Mouse (Mus musculus) neural tube, embryonic 14.5 days (tissue): ENCODE data around the gene Rnf11. TPM values are rescaled to one million over a fixed set of nuclear protein-coding genes. Genes with fewer than 3 reads are reported as not detected.

Experiments
- ATAC-seq: fragments of 200-750 bp; cut with Nextera tagmentation; 2 replicates; pipeline ENCODE4 v1.8.0; 2017; ENCODE audit warnings: low read depth, mild to moderate bottlenecking, moderate TSS enrichment, moderate library complexity
- H3K27ac ChIP-seq: fragments of 300-500 bp; sonication (generic); 2 replicates; pipeline ENCODE4 v1.5.1; 2014; ENCODE audit warnings: low read depth, mild to moderate bottlenecking, control low read depth, low read length, moderate library complexity, mixed read lengths
- H3K27me3 ChIP-seq: fragments of 300-500 bp; sonication (generic); 2 replicates; pipeline ENCODE4 v1.6.1; 2014; ENCODE audit warnings: low read length; ENCODE audit not compliant: control insufficient read depth, insufficient read depth
- H3K36me3 ChIP-seq: fragments of 300-500 bp; sonication (generic); 2 replicates; pipeline ENCODE4 v1.6.1; 2014; ENCODE audit warnings: low read length, mixed read lengths; ENCODE audit not compliant: control insufficient read depth, insufficient read depth
- H3K4me1 ChIP-seq: fragments of 300-500 bp; sonication (generic); 2 replicates; pipeline ENCODE4 v1.6.1; 2014; ENCODE audit warnings: low read length; ENCODE audit not compliant: control insufficient read depth, insufficient read depth
- H3K4me2 ChIP-seq: fragments of 300-500 bp; sonication (generic); 2 replicates; pipeline ENCODE4 v1.6.1; 2014; ENCODE audit warnings: mild to moderate bottlenecking, low read depth, low read length, control low read depth
- H3K4me3 ChIP-seq: fragments of 300-500 bp; sonication (generic); 2 replicates; pipeline ENCODE4 v1.5.1; 2014; ENCODE audit warnings: low read depth, low read length, control low read depth, mixed read lengths
- H3K9ac ChIP-seq: fragments of 300-500 bp; sonication (generic); replicated peaks from 2 replicates; pipeline ENCODE4 v1.6.1; 2014; ENCODE audit warnings: low read depth, mild to moderate bottlenecking, control low read depth, low read length, mixed read lengths
- H3K9me3 ChIP-seq: fragments of 300-500 bp; sonication (generic); 2 replicates; pipeline ENCODE4 v1.6.1; 2016; ENCODE audit warnings: low read length; ENCODE audit not compliant: control insufficient read depth
- WGBS: fragments of 180-500 bp; shearing (Covaris S2); extraction: QIAGEN DNeasy Blood & Tissue Kit; methylation state at CpG from one replicate; pipeline ENCODE4 v1.1.7; 2014; 5-methylcytosine and 5-hydroxymethylcytosine counted together
- polyA plus RNA-seq: library from polyadenylated mRNA; unstranded; fragments of >200 nt; fragmentation: Nextera tagmentation; extraction: Ambion mirVana; gene quantifications from 2 replicates; pipeline ENCODE4 v1.2.1, GENCODE M21; 2014

Gene Rnf11
- polyA plus RNA-seq, 1 experiment from 2014 or later: 95.5 TPM

DNA sequence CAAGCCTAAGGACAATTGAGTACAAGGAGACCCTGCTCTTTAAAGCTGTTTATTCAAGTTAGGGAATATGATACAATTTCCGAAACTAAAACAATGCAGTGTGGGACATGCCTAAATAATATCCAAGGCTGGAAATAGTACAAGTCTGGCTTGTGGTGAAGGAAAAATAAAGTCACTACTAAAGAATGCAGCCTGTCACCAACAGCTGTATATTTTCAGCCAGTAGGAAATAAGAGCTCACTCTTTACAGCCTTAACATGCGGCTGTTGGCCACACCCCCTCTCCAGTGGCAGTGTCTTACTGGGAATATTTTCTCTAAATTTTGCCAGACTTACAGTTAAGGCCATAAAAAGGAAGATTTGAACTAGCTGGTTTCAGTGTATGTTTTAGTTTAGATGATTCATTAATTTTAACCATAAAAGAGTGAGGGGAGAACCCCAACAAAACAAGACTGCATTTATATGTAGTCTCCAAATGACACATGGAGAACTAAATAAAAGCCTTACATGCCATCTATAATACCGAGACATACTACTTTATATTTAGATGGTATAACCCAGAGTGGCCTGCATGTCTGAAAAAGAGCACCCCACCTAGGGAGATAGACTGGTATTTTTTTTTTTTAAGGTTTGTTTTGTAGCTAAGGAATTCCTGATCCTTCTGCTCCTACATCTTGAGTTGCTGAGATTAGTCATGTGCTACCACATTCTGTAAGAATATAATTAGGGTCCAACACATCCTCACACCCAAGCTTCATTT, 23.9 kb downstream of the Rnf11 start:
- 65% methylated on average over 3 of the region's 3 CpGs for WGBS
- Histone ChIP-seq H3K4me3 (no peak overlapping the region), H3K9ac (no peak overlapping the region), H3K27me3 (no peaks in the 10 kb centered on the region), H3K36me3 (no peaks in the 10 kb centered on the region), H3K9me3 (no peaks in the 10 kb centered on the region), H3K4me1 (no peaks in the 10 kb centered on the region), H3K27ac (no peak overlapping the region), H3K4me2 (no peak overlapping the region)
- ATAC-seq: no peak

DNA sequence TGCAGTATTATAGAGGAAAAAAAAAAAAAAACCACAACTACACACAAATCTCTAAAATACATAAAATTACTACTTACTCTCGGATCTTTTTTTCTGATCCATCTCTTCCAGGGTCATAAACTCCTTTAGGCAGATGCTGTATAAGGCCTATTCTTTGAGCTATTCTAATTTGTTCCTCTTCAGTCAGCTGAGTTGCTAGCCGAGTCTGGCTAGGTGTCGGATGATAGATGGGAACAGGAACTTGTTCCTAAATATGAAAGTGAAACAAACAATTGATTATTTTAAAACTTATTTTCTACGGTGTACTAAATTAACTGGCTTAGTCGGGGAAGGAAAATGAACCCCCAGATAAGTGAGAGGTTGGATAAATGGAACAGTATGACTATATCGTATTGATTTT, 27.7 kb downstream of the Rnf11 start:
- H3K4me3 ChIP-seq: no peak overlapping the region
- ATAC-seq: no peak
- no peak overlapping the region for H3K27ac ChIP-seq
- H3K9me3 ChIP-seq: no peaks in the 10 kb centered on the region
- WGBS: 88% methylated on average over 6 of the region's 6 CpGs
- no peaks in the 10 kb centered on the region; the same call in 1 of the 2 replicates for H3K36me3 ChIP-seq
- H3K4me2 ChIP-seq: no peak overlapping the region
- no peaks in the 10 kb centered on the region for H3K27me3 ChIP-seq
- no peak overlapping the region for H3K9ac ChIP-seq
- no peaks in the 10 kb centered on the region for H3K4me1 ChIP-seq

GRCm38 (mm10) chr4:109448531-109448930, 36.0 kb downstream of the Rnf11 start:
- Histone ChIP-seq H3K4me3 (no peak overlapping the region), H3K4me1 (no peaks in the 10 kb centered on the region), H3K9me3 (no peaks in the 10 kb centered on the region), H3K4me2 (no peak overlapping the region), H3K27ac (no peak overlapping the region), H3K9ac (no peak overlapping the region), H3K36me3 (no peaks in the 10 kb centered on the region; the same call in 1 of the 2 replicates), H3K27me3 (no peaks in the 10 kb centered on the region)
- WGBS: 98% methylated on average over 2 of the region's 2 CpGs
- ATAC-seq: no peak

DNA sequence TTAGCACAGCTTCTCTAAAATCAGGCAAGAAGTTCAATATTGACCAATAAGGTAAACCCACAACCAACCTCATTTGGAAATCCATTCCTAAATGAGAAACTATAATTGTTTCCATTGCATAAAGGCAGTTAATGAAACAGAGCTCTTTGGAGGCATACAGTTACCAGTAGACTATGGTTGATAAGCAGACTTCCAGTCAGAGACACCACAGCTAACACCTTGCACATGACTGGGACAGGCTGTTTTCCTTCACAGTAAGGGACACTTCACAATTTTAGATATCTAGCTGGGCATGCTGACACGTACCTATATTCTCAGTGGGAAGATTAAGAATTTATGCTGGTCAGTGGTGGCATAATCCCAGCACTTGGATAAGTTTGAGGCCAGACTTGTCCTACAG, 38.6 kb downstream of the Rnf11 start:
- Histone ChIP-seq H3K27me3 (no peaks in the 10 kb centered on the region), H3K9me3 (no peaks in the 10 kb centered on the region), H3K36me3 (no peaks in the 10 kb centered on the region; the same call in 1 of the 2 replicates), H3K4me2 (no peak overlapping the region), H3K9ac (no peak overlapping the region), H3K27ac (no peak overlapping the region), H3K4me3 (no peak overlapping the region), H3K4me1 (no peaks in the 10 kb centered on the region)
- 74% methylated on average over 1 of the region's 1 CpGs for WGBS
- no peak for ATAC-seq

GRCm38 (mm10) chr4:109445397-109445796, 39.1 kb downstream of the Rnf11 start:
- Histone ChIP-seq H3K4me1 (no peaks in the 10 kb centered on the region), H3K27me3 (no peaks in the 10 kb centered on the region), H3K36me3 (no peaks in the 10 kb centered on the region), H3K4me2 (no peak overlapping the region), H3K4me3 (no peak overlapping the region), H3K9ac (no peak overlapping the region), H3K9me3 (no peaks in the 10 kb centered on the region), H3K27ac (no peak overlapping the region)
- no peak for ATAC-seq
- 84% methylated on average over 2 of the region's 2 CpGs for WGBS

DNA sequence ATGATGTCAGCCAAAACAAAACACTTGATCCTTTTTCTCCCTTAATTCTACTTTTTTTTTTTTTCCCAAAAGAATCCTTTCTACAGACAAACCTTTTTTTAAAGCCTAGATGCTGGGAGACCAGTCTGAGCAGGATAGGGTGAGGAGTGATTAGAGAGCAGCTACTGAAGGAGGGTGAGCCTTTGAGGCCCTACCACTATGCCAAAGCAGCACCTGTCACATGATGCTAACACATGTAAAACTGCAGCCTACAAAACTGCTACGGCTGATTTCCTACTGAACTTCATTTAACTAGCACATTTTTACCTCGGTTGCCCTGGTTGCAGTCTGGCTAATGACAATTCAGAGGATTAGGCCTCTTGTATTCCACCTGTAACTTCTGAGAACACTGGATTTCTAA, 39.6 kb downstream of the Rnf11 start:
- 70% methylated on average over 2 of the region's 2 CpGs for WGBS
- Histone ChIP-seq H3K36me3 (no peaks in the 10 kb centered on the region), H3K4me2 (no peak overlapping the region), H3K9ac (no peak overlapping the region), H3K27ac (no peak overlapping the region), H3K27me3 (no peaks in the 10 kb centered on the region), H3K4me3 (no peak overlapping the region), H3K4me1 (no peaks in the 10 kb centered on the region), H3K9me3 (no peaks in the 10 kb centered on the region)
- ATAC-seq: no peak

DNA sequence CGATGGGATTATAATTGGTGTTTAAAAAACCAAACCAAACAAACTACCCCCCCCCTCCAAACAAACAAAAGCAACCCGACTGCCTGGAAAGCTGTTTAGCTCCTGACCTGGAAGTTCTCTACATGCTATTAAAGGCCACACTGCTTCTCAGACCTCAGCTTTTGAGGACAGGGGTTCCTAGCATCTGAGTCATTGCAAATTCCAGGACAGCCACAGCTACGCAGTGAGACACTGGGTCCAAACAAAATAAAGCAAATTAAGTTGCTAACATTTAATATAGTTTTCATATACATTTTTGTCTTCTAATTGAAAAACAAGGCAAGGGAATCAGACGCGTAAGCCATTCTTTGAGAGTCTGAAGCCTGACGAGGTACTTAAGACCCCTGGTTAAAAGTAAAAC, 40.1 kb downstream of the Rnf11 start:
- Histone ChIP-seq H3K36me3 (no peaks in the 10 kb centered on the region), H3K4me1 (0 out of 2 replicates have a peak, but pooled peaks cover 2% of the 10 kb centered on the region), H3K9ac (no peak overlapping the region), H3K27me3 (no peaks in the 10 kb centered on the region), H3K4me2 (no peak overlapping the region), H3K4me3 (no peak overlapping the region), H3K9me3 (no peaks in the 10 kb centered on the region), H3K27ac (no peak overlapping the region)
- ATAC-seq: no peak
- 80% methylated on average over 6 of the region's 6 CpGs for WGBS

DNA sequence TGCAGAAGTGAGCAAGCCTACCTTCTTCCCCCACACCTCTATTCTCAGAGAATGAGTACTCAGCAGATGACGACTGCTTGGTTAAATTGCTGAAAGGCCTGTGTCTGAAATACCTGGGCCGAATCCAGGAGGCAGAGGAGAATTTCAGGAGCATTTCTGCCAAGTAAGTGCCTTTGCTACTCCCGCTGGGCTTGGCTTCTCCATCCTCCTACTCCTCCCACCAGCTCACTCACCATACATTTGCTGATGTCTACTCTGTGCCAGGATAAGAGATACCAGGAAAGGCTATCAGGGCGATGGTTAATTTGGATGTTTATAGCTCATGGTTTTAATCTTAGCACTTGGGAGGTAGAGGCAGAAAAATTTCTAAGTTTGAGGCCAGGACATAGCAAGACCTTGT, 41.9 kb downstream of the Rnf11 start:
- Histone ChIP-seq H3K36me3 (no peaks in the 10 kb centered on the region), H3K4me2 (no peak overlapping the region), H3K27ac (no peak overlapping the region), H3K9me3 (no peaks in the 10 kb centered on the region), H3K4me1 (0 out of 2 replicates have a peak, but pooled peaks cover 3% of the 10 kb centered on the region), H3K4me3 (no peak overlapping the region), H3K9ac (no peak overlapping the region), H3K27me3 (no peaks in the 10 kb centered on the region)
- no peak for ATAC-seq
- WGBS: 88% methylated on average over 4 of the region's 4 CpGs

DNA sequence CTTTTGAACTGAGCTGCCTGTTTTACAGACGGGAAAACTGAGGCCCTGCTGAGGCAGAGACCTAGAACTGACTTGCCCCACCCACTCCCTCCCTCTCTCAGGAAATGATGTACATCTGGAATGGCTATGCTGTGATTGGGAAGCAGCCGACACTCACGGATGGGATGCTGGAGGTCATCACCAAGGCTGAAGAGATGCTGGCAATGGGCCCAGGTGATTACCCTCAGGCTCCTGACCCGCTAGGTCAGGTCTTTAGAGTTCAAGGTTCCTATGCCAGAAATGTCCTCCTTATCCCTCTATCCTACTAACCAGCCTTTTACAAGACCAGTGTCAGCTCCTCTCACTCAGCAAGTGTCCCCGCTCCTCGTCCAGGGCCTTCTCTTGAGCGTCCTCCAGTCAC, 42.4 kb downstream of the Rnf11 start:
- no peak for ATAC-seq
- 94% methylated on average over 7 of the region's 7 CpGs for WGBS
- no peak overlapping the region for H3K27ac ChIP-seq

More for the DNA sequence above, 42.4 kb downstream of the Rnf11 start:
- Histone ChIP-seq H3K36me3 (no peaks in the 10 kb centered on the region), H3K4me2 (no peak overlapping the region), H3K4me1 (0 out of 2 replicates have a peak, but pooled peaks cover 3% of the 10 kb centered on the region), H3K9ac (no peak overlapping the region), H3K9me3 (no peaks in the 10 kb centered on the region), H3K27me3 (no peaks in the 10 kb centered on the region), H3K4me3 (no peak overlapping the region)
